Mouse (Mus musculus) mature B cell (primary cell): Measurements from ENCODE around the gene Mcu.

Experiments used
- in situ Hi-C: fragments of 300-500 bp; cut with MboI; formaldehyde crosslinking; loops from 2 replicates; pipeline ENCODE4 v1.14.3; 2019

The Mcu gene

GRCm38 (mm10) chr10:59494044-59494443 lies 122.4 kb downstream of the Mcu start:
- in situ Hi-C loops = no loop called here

GRCm38 (mm10) chr10:59490920-59491319 lies 125.6 kb downstream of the Mcu start:
- in situ Hi-C loops = no loop called here

- in situ Hi-C loops = no loop called here
These were observed 127.1 kb downstream of the Mcu start for GRCm38 (mm10) chr10:59489411-59489810.

GRCm38 (mm10) chr10:59487351-59487750 lies 129.1 kb downstream of the Mcu start:
- in situ Hi-C loops = no loop called here

- in situ Hi-C loops = no loop called here
These were observed 132.2 kb downstream of the Mcu start for GRCm38 (mm10) chr10:59484318-59484717.

- in situ Hi-C loops = no loop called here
These were observed 135.1 kb downstream of the Mcu start for GRCm38 (mm10) chr10:59481381-59481780.

- in situ Hi-C loops = no loop called here
These were observed 146.0 kb downstream of the Mcu start for GRCm38 (mm10) chr10:59470451-59470850.

- in situ Hi-C loops = no loop called here
These were observed 149.2 kb downstream of the Mcu start for GRCm38 (mm10) chr10:59467297-59467696.

GRCm38 (mm10) chr10:59466626-59467025 lies 149.9 kb downstream of the Mcu start:
- in situ Hi-C loops = no loop called here

GRCm38 (mm10) chr10:59465546-59465945 lies 150.9 kb downstream of the Mcu start:
- in situ Hi-C loops = no loop called here

GRCm38 (mm10) chr10:59462307-59462706 lies 154.2 kb downstream of the Mcu start:
- in situ Hi-C loops = no loop called here

GRCm38 (mm10) chr10:59459767-59460166 lies 156.7 kb downstream of the Mcu start:
- in situ Hi-C loops = no loop called here

GRCm38 (mm10) chr10:59454631-59455030 lies 161.9 kb downstream of the Mcu start:
- in situ Hi-C loops = no loop called here

GRCm38 (mm10) chr10:59451839-59452238 lies 164.7 kb downstream of the Mcu start:
- in situ Hi-C loops = no loop called here

GRCm38 (mm10) chr10:59447546-59447945 lies 168.9 kb downstream of the Mcu start:
- in situ Hi-C loops = no loop called here

GRCm38 (mm10) chr10:59446911-59447437 lies 169.5 kb downstream of the Mcu start:
- in situ Hi-C loops = no loop called here

- in situ Hi-C loops = no loop called here
These were observed 171.9 kb downstream of the Mcu start for GRCm38 (mm10) chr10:59444635-59445034.

- in situ Hi-C loops = no loop called here
These were observed 172.4 kb downstream of the Mcu start for GRCm38 (mm10) chr10:59444106-59444505.

- in situ Hi-C loops = no loop called here
These were observed 173.3 kb downstream of the Mcu start for GRCm38 (mm10) chr10:59443212-59443611.

GRCm38 (mm10) chr10:59441735-59442134 lies 174.8 kb downstream of the Mcu start, which contains the start of gene Oit3:
TSS of gene Oit3 (minus strand) at chr10:59441778.
- in situ Hi-C loops = no loop called here

GRCm38 (mm10) chr10:59440177-59440576 lies 176.3 kb downstream of the Mcu start:
- in situ Hi-C loops = no loop called here

GRCm38 (mm10) chr10:59439508-59439931 lies 177.0 kb downstream of the Mcu start:
- in situ Hi-C loops = no loop called here

GRCm38 (mm10) chr10:59438651-59439050 lies 177.8 kb downstream of the Mcu start:
- in situ Hi-C loops = no loop called here

- in situ Hi-C loops = no loop called here
These were observed 180.7 kb downstream of the Mcu start for GRCm38 (mm10) chr10:59435746-59436145.
